Mouse (Mus musculus): Measurements from ENCODE around the gene Ptgis. TPM values are rescaled to one million over a fixed set of nuclear protein-coding genes. Genes with fewer than 3 reads are reported as not detected.
"Not testable (repeated sequence)": the region's sequence is repeated elsewhere in the genome, so short reads cannot be mapped to it uniquely, and the experiment has no call there.

The Ptgis gene
- polyA plus RNA-seq, 1 experiment from 2014 or later: 18.2 TPM

DNA sequence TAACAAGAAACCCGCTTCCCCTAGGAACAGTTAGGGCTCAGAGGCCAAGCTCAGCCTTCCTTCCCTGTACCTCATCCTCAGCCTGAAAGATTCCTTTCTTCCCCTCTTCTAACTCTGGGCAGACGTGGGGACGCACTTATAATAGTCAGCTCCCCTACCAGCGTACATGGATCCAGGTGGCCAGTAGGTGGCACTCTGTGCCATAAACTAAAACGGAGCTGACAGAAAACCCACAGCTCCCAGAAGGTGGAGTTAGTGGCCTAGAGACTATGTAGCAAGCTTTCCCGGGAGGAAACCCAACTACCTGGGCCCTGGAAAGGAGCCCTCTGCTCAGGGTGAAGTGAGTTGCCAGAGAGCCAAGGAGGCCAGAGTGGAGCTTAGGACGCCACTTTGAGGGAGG is 18.3 kb downstream of the Ptgis start:
- no peaks in the 10 kb centered on the region for H3K27me3 ChIP-seq (replicated peaks)
- WGBS: 23% methylated on average over 7 of the region's 7 CpGs
- H3K27ac ChIP-seq: no peak overlapping the region
- H3K9me3 ChIP-seq: no peaks in the 10 kb centered on the region
- no peaks in the 10 kb centered on the region; the same call in 1 of the 2 replicates for H3K36me3 ChIP-seq
- no peak overlapping the region for H3K4me3 ChIP-seq (replicated peaks)
- H3K9ac ChIP-seq: no peak overlapping the region
- H3K4me1 ChIP-seq: no peaks in the 10 kb centered on the region
- no peak for ATAC-seq (ENCODE audit: insufficient read depth, low FRiP score, low read depth)
- H3K4me2 ChIP-seq: no peak overlapping the region

DNA sequence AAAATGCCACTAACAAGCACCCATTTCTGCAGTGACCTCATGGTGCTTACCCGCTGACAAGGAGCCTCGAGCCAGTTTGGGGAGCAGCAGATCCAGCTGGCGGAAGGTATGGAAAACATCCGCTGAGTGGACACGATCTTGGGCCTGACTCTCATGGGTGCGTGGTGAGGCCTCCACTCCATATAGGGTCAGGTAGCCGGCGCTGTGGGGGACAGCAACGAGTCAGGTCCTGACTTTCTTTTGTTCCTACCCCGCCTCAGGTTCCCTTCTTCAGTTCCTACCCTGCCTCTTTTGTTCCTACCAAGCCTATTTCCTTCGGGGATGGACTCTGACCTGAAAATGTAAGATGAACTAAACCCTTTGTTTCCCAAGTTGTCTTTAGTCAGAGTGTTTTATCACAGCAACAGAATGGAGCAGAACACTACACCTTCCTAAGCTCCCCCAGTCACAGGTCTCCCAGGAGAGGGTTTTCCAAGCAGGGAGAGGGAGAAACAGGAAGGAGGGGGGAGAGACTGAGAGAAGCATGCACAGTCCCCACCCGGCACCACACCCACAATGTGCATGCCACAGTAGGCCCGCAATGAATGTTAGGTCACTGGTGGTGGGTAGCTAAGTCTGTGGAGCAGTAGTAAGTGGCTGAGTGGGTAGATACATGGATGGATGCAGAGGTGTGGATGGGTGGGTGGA is 19.1 kb downstream of the Ptgis start:
- no peak for ATAC-seq (ENCODE audit: insufficient read depth, low FRiP score, low read depth)
- Histone ChIP-seq H3K27me3 (replicated peaks) (no peaks in the 10 kb centered on the region), H3K4me2 (no peak overlapping the region), H3K4me1 (no peaks in the 10 kb centered on the region), H3K4me3 (replicated peaks) (no peak overlapping the region), H3K27ac (no peak overlapping the region), H3K9me3 (no peaks in the 10 kb centered on the region), H3K36me3 (no peaks in the 10 kb centered on the region; the same call in 1 of the 2 replicates), H3K9ac (no peak overlapping the region)
- WGBS: 82% methylated on average over 13 of the region's 13 CpGs

DNA sequence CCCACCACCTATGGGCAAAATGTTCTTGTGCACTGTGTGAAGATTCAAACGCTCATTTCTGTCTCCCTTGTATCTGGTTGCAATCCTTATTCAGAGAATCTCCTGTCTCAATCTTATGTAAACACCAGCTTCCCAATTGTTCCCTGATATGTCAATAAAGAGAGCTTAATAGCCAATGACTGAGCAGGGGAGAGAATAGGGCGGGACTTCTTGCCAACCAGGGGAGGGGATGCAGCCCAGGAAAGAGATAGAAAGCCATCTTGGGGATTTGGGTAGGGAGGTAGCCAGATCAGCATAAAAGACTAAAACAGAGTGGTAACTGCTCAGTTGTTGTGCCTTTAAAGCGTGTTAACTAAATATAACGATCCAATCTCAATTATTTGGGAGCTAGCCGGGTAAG is 19.7 kb downstream of the Ptgis start:
- no peaks in the 10 kb centered on the region for H3K27me3 ChIP-seq (replicated peaks)
- H3K9ac ChIP-seq: no peak overlapping the region
- H3K4me1 ChIP-seq: no peaks in the 10 kb centered on the region
- no peaks in the 10 kb centered on the region for H3K9me3 ChIP-seq
- no peak overlapping the region for H3K4me3 ChIP-seq (replicated peaks)
- WGBS: 75% methylated on average over 5 of the region's 5 CpGs
- H3K27ac ChIP-seq: no peak overlapping the region
- H3K4me2 ChIP-seq: no peak overlapping the region
- no peaks in the 10 kb centered on the region; the same call in 1 of the 2 replicates for H3K36me3 ChIP-seq
- ATAC-seq (ENCODE audit: insufficient read depth, low FRiP score, low read depth): no peak

DNA sequence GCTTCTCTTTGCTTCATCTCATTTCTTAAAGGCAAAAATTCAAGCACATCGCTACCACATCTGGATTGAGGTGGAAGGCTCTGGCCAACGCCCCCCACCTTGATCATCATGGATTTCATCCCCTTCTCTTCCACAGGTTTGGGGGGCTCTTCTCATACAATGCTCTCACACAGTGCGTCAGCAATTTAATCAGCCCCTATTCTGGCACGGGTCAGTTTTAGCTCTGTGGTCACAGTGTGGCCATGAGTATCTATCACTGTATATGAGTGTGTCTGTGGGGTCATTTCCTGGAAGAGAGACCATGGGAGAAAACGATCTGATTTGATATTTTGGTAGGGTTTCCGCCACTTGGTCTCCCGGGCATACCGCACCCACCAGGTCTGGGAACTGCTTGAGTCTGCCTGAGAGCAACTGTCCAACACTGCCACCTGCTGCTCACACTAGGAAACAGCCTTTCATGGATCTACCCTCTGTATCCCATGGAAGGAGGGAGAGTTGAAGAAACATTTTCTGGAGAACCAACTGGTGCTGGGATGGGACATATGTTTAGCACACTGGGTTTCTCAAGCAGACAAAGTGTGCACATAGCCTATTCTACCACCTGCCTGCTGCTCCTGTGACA is 21.1 kb downstream of the Ptgis start:
- H3K27ac ChIP-seq: no peak overlapping the region
- no peak overlapping the region for H3K9ac ChIP-seq
- H3K4me1 ChIP-seq: no peaks in the 10 kb centered on the region
- H3K27me3 ChIP-seq (replicated peaks): no peaks in the 10 kb centered on the region
- no peak overlapping the region for H3K4me3 ChIP-seq (replicated peaks)
- H3K4me2 ChIP-seq: no peak overlapping the region
- ATAC-seq (ENCODE audit: insufficient read depth, low FRiP score, low read depth): peak; percentile 79
- WGBS: 44% methylated on average over 8 of the region's 8 CpGs
- H3K9me3 ChIP-seq: no peaks in the 10 kb centered on the region
- peaks cover 4% of the 10 kb centered on the region; the same call in 1 of the 2 replicates for H3K36me3 ChIP-seq

DNA sequence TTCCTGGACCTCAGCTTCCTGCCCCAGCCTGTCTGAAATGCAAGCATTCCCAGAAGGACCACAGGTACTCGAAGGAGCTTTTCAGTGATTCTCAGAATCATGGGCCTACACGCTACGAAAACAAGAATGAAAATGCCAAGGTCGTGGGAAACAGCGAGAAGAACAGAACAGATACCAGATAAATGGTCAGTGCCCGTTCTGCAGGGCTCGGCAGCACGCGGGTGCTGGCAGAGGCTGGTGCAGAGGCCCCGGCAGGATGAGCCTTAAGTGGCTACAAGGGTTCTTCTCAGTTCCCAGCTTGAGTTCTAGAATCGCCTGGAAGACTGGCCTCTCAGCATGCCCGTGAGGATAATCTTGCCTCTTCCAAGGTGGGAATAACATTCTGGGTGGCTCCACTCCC is 26.7 kb downstream of the Ptgis start:
- peaks cover 7% of the 10 kb centered on the region; the same call in 1 of the 2 replicates for H3K36me3 ChIP-seq
- no peaks in the 10 kb centered on the region for H3K4me1 ChIP-seq
- WGBS: 94% methylated on average over 12 of the region's 12 CpGs
- H3K4me2 ChIP-seq: no peak overlapping the region
- no peaks in the 10 kb centered on the region for H3K9me3 ChIP-seq
- no peak overlapping the region for H3K4me3 ChIP-seq (replicated peaks)
- ATAC-seq (ENCODE audit: insufficient read depth, low FRiP score, low read depth): no peak
- no peak overlapping the region for H3K27ac ChIP-seq
- H3K27me3 ChIP-seq (replicated peaks): no peaks in the 10 kb centered on the region
- H3K9ac ChIP-seq: no peak overlapping the region

DNA sequence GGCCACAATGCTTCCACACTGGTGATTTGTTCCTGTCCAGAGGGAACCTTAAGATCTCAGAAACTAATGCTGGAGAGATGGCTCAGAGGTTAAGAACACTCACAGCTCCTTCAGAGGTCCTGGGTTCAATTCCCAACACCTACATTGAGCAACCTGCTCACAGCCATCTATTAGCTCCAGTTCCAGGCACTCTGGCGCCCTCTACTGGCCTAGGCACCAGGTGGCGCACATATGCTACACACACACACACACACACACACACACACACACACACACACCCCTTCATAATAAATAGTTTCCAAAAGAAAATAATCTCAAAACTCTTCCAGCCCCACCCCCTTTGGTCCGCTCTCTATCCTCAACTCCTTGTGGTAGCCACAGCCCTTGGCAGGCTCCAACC is 27.3 kb downstream of the Ptgis start:
- no peaks in the 10 kb centered on the region for H3K4me1 ChIP-seq
- no peaks in the 10 kb centered on the region for H3K9me3 ChIP-seq
- no peak overlapping the region for H3K4me2 ChIP-seq
- H3K36me3 ChIP-seq: peaks cover 7% of the 10 kb centered on the region; the same call in 1 of the 2 replicates
- H3K27ac ChIP-seq: no peak overlapping the region
- H3K27me3 ChIP-seq (replicated peaks): no peaks in the 10 kb centered on the region
- WGBS: 86% methylated on average over 2 of the region's 3 CpGs
- ATAC-seq (ENCODE audit: insufficient read depth, low FRiP score, low read depth): no peak
- no peak overlapping the region for H3K4me3 ChIP-seq (replicated peaks)
- H3K9ac ChIP-seq: no peak overlapping the region

DNA sequence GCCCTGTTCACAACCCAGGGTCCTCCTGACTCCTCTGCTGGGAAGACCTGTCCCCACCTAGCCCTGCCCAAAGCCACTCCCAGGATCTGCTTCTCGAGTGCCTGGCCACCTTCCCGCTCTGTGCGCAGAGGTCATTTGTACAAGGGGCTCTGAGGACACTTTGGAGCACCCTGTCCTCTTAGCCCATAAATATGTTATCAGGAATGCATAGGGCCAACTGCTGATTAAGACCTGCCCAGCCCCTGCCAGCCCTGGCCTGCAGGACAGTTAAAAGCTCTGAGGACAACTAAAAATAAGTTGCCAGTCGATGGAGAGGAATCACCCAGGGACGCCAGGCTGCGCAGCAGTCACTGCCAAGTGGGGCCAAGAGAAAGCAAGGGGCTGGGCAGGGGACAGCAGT is 27.9 kb downstream of the Ptgis start:
- no peak overlapping the region for H3K9ac ChIP-seq
- H3K4me2 ChIP-seq: no peak overlapping the region
- peaks cover 7% of the 10 kb centered on the region; the same call in 1 of the 2 replicates for H3K36me3 ChIP-seq
- H3K4me3 ChIP-seq (replicated peaks): no peak overlapping the region
- no peaks in the 10 kb centered on the region for H3K27me3 ChIP-seq (replicated peaks)
- H3K4me1 ChIP-seq: no peaks in the 10 kb centered on the region
- no peaks in the 10 kb centered on the region for H3K9me3 ChIP-seq
- WGBS: 94% methylated on average over 6 of the region's 6 CpGs
- no peak overlapping the region for H3K27ac ChIP-seq
- no peak for ATAC-seq (ENCODE audit: insufficient read depth, low FRiP score, low read depth)

DNA sequence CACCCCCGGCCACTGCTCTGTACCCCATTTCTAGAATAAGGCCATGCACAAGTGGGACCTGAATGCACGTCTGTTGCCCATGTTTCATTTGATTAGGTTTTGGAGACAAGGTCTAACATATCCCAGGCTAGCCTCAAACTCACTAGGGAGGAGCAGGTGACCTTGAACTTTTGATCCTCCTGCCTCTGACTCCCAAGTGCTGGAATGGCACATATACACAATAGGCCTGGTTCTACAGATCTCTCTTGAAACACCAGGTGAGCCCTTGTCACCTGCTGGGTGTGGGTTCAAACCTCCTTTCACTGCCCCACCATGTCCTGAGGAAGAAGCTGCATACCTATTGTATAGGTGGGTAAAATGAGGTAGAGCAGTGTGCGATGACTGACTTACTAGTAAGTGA is 28.3 kb downstream of the Ptgis start:
- H3K27ac ChIP-seq: no peak overlapping the region
- H3K36me3 ChIP-seq: peaks cover 7% of the 10 kb centered on the region; the same call in 1 of the 2 replicates
- H3K4me1 ChIP-seq: no peaks in the 10 kb centered on the region
- ATAC-seq (ENCODE audit: insufficient read depth, low FRiP score, low read depth): no peak
- H3K4me3 ChIP-seq (replicated peaks): no peak overlapping the region
- no peaks in the 10 kb centered on the region for H3K9me3 ChIP-seq
- no peak overlapping the region for H3K4me2 ChIP-seq
- 87% methylated on average over 3 of the region's 3 CpGs for WGBS
- no peak overlapping the region for H3K9ac ChIP-seq
- H3K27me3 ChIP-seq (replicated peaks): no peaks in the 10 kb centered on the region

DNA sequence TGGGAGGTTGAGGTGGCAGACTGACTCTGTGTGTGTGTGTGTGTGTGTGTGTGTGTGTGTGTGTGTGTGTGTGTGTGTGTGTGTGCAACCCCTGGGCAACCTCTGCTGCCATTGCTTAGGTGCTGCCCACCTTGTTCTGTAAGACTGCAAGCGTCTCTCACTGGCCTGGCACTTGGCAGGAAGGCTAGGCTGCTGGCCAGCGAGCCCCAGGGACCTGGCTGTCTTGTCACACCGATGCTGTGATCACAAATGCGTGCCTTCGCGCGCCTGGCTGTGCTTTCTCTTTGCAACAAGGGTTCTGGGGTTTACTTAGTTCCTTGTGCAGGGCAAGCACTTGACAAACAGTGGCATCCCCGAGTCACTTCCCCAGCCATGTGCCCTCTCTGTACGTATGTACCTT is 30.5 kb downstream of the Ptgis start:
- Histone ChIP-seq H3K9me3 (no peaks in the 10 kb centered on the region), H3K4me3 (replicated peaks) (no peak overlapping the region), H3K9ac (no peak overlapping the region), H3K4me2 (no peak overlapping the region), H3K36me3 (0 out of 2 replicates have a peak, but pooled peaks cover 7% of the 10 kb centered on the region), H3K27ac (no peak overlapping the region), H3K4me1 (no peaks in the 10 kb centered on the region), H3K27me3 (replicated peaks) (no peaks in the 10 kb centered on the region)
- WGBS: 82% methylated on average over 9 of the region's 9 CpGs
- ATAC-seq (ENCODE audit: insufficient read depth, low FRiP score, low read depth): no peak

DNA sequence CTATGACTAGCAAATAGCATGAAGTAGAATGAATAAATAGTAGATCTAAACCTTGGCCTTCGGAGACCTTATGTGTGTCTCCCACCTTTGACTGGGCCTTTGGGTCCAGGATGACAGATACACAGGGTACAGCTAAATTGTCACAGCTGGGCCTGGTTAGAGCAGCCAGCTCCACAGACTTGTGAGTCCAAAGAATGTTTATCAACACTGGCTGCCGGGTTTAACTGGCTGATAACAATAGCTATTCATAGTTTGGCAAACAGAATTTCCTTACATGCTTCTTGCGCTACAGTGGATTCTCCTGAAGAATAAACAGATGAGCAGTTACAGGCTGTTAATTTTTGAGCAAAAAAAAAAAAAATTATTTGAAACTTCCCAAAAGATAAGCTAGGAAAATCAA is 31.4 kb downstream of the Ptgis start:
- Histone ChIP-seq H3K27me3 (replicated peaks) (no peaks in the 10 kb centered on the region), H3K4me3 (replicated peaks) (no peak overlapping the region), H3K4me1 (no peaks in the 10 kb centered on the region), H3K9ac (no peak overlapping the region), H3K27ac (no peak overlapping the region), H3K9me3 (no peaks in the 10 kb centered on the region), H3K36me3 (0 out of 2 replicates have a peak, but pooled peaks cover 3% of the 10 kb centered on the region), H3K4me2 (no peak overlapping the region)
- 54% methylated on average over 3 of the region's 3 CpGs for WGBS
- no peak for ATAC-seq (ENCODE audit: insufficient read depth, low FRiP score, low read depth)

DNA sequence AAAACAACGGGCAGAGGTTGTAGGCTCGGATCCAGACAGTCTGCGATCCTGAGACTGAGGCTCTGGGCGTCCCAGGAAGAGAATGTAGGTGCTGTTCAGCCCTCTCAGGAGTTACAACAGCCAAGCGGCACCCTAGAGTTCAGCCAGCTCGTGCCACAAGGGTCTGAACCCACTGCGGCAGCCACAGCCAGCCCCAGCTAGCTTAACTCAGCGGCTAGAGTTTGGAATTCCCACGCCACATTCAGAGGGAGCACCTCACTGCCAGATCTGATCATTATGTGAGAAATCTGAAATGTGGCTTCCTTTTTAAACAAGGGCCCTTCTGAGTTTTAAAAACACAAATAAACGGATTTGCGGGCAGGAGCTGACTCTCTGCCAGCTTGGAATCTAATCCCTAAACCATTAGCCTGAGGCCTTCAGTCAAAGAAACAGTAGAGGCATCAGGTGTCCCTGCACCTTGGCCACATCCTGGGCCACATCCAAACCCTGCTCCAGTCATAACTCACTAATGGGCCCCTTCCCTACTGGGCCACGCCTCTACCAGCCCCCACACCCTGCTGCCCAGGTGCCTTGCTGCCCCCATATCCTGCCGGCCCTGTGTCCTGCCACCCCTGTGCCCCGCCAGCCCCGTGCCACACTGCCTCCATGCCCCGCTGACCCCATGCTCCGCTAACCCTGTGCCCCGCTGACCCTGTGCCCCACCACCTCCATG is 34.3 kb downstream of the Ptgis start:
- Histone ChIP-seq H3K4me2 (no peak overlapping the region), H3K4me1 (no peaks in the 10 kb centered on the region), H3K9me3 (no peaks in the 10 kb centered on the region), H3K27me3 (replicated peaks) (no peaks in the 10 kb centered on the region), H3K27ac (no peak overlapping the region), H3K9ac (no peak overlapping the region), H3K4me3 (replicated peaks) (no peak overlapping the region), H3K36me3 (no peaks in the 10 kb centered on the region)
- no peak for ATAC-seq (ENCODE audit: insufficient read depth, low FRiP score, low read depth)
- WGBS: 85% methylated on average over 18 of the region's 18 CpGs

DNA sequence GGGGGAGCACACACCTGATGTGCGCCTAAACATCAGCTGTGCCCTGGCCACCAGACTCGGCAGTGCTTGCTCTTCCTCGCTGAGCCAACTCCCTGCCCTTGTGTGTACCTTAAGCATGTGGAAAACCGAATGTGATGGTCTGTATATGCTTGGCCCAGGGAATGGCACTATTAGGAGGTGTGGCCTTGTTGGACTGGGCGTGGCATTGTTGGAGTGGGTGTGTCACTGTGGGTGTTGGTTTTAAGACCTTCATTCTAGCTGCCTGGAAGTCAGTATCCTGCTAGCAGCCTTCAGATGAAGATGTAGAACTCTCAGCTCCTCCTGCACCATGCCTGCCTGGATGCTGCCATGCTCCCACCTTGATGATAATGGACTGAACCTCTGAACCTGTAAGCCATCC is 35.7 kb downstream of the Ptgis start:
- not testable (repeated sequence) for H3K36me3 ChIP-seq; H3K27ac ChIP-seq; H3K4me3 ChIP-seq (replicated peaks); H3K9ac ChIP-seq; H3K9me3 ChIP-seq; ATAC-seq (ENCODE audit: insufficient read depth, low FRiP score, low read depth); H3K4me2 ChIP-seq; H3K4me1 ChIP-seq; H3K27me3 ChIP-seq (replicated peaks)
- WGBS: 80% methylated on average over 5 of the region's 5 CpGs
